Mouse (Mus musculus): Measurements from ENCODE around the gene Akr1b7. TPM values are rescaled to one million over a fixed set of nuclear protein-coding genes. Genes with fewer than 3 reads are reported as not detected.
"Not testable (repeated sequence)": the region's sequence is repeated elsewhere in the genome, so short reads cannot be mapped to it uniquely, and the experiment has no call there.

Akr1b7 gene
- polyA plus RNA-seq (2014; fragmentation: Nextera tagmentation; extraction: Ambion mirVana), result 0.24 TPM in 1 of 2 replicates, not detected in the other

DNA sequence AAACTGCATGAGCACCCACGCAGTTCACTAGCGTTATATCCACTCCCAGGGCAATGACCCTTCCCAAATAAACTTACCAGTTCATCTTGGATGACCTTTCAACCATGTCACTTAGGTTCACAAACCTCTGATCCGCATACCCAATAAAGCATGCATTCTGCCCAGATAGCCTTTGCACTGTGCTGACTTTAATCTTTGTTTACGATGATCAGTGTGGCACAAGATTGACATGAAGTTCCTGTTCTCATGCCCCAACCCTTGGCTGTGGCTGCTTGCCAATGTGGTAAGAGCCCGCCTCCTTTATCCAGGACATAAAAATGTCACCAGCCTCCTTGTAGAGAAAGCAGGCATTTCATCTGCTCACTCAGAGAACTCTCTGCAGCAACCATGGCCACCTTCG, at the start of gene Akr1b7:
TSS of gene Akr1b7 (plus strand) at position 312 of the 400 bp plus-strand sequence.
- H3K27me3 ChIP-seq (ENCODE audit: control insufficient read depth, insufficient read depth, low read length), result no peaks in the 10 kb centered on the region
- H3K9me3 ChIP-seq (ENCODE audit: control insufficient read depth, low read length), result no peaks in the 10 kb centered on the region
- H3K4me3 ChIP-seq (ENCODE audit: low read depth, low read length), result no peak within 1 kb of the TSS
- DNase-seq (ENCODE audit: low spot score) (no peak), ATAC-seq (ENCODE audit: insufficient read depth, low FRiP score, low TSS enrichment) (no peak)
- no peaks in the 10 kb centered on the region for H3K4me1 ChIP-seq (ENCODE audit: control insufficient read depth, insufficient read depth, low read length)
- H3K9ac ChIP-seq (ENCODE audit: low read length), result no peak within 1 kb of the TSS
- H3K4me2 ChIP-seq (ENCODE audit: low read depth), result no peak within 1 kb of the TSS
- no peaks in the 10 kb centered on the region for H3K36me3 ChIP-seq (ENCODE audit: control insufficient read depth, insufficient read depth, low read length)
- WGBS, result 88% methylated on average over 6 of the region's 6 CpGs
- H3K27ac ChIP-seq (ENCODE audit: low read depth, low read length), result no peak within 1 kb of the TSS

DNA sequence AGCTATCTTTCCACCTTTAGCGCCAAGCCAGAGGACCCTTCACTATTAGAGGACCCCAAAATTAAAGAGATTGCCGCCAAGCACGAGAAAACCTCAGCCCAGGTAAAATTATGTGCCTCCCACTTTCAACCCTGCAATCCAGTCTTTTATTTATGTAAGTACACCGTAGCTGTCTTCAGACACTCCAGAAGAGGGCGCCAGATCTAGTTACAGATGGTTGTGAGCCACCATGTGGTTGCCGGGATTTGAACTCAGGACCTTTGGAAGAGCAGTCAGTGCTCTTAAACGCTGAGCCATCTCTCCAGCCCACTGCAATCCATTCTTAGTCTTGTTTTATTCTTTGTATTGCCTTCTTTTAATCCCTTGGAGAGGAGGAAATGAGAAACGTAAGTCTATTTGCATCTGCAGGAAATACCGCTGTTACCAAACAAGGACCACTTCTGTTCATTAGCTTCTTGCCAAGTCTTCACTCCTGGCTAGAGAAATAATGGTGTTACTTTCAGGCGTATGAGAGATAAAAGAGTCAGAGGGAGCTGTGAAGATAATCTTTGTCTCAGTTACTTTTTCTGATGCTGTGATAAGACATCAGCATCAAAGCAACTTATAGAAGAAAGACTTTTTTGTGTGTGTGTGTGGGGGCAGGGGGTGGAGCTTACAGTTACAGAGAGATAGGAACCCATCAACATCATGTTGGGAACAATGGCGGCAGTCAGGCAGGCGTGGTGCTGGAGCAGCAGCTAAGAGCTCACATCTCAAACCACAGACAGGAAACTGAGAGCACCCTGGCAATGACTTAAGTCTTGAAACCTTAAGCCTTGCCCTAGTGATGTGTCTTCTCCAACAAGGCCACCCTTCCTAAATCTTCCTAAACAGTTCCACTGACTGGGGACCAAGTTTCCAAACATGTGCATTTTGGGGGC, 47.7 kb upstream of the Akr1b7 start:
- no peak overlapping the region for H3K9ac ChIP-seq (ENCODE audit: low read length)
- H3K4me3 ChIP-seq (ENCODE audit: low read depth, low read length), result no peak overlapping the region
- DNase-seq (ENCODE audit: low spot score) (no peak), ATAC-seq (ENCODE audit: insufficient read depth, low FRiP score, low TSS enrichment) (no peak)
- H3K36me3 ChIP-seq (ENCODE audit: control insufficient read depth, insufficient read depth, low read length), result no peaks in the 10 kb centered on the region
- 83% methylated on average over 12 of the region's 12 CpGs for WGBS
- H3K9me3 ChIP-seq (ENCODE audit: control insufficient read depth, low read length), result no peaks in the 10 kb centered on the region
- H3K4me2 ChIP-seq (ENCODE audit: low read depth), result no peak overlapping the region
- no peak overlapping the region for H3K27ac ChIP-seq (ENCODE audit: low read depth, low read length)
- H3K27me3 ChIP-seq (ENCODE audit: control insufficient read depth, insufficient read depth, low read length), result no peaks in the 10 kb centered on the region
- no peaks in the 10 kb centered on the region for H3K4me1 ChIP-seq (ENCODE audit: control insufficient read depth, insufficient read depth, low read length)

DNA sequence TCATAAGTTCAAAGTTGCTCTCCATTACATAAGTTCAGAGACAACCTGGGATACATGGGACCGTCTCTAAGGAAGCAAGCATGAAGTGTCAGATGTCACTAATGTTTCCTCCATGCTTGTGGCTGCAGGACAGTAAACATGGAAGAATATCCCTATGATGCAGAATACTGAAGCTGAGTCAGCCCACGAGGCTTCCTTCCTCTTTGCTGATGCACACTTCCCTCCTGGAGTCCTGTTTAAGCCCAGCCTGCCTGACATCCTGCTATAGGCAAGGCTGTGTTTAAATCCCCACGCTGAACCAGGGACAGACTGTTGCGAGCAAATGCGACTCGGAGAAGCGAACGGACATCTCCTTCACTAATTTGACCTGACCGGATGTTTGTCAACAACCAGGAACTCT, 44.1 kb upstream of the Akr1b7 start:
- no peaks in the 10 kb centered on the region for H3K9me3 ChIP-seq (ENCODE audit: control insufficient read depth, low read length)
- H3K4me1 ChIP-seq (ENCODE audit: control insufficient read depth, insufficient read depth, low read length), result no peaks in the 10 kb centered on the region
- H3K27me3 ChIP-seq (ENCODE audit: control insufficient read depth, insufficient read depth, low read length), result no peaks in the 10 kb centered on the region
- no peak overlapping the region for H3K4me2 ChIP-seq (ENCODE audit: low read depth)
- 84% methylated on average over 9 of the region's 9 CpGs for WGBS
- no peaks in the 10 kb centered on the region for H3K36me3 ChIP-seq (ENCODE audit: control insufficient read depth, insufficient read depth, low read length)
- H3K4me3 ChIP-seq (ENCODE audit: low read depth, low read length), result no peak overlapping the region
- no peak overlapping the region for H3K9ac ChIP-seq (ENCODE audit: low read length)
- no peak overlapping the region for H3K27ac ChIP-seq (ENCODE audit: low read depth, low read length)
- ATAC-seq (ENCODE audit: insufficient read depth, low FRiP score, low TSS enrichment) (no peak), DNase-seq (ENCODE audit: low spot score) (no peak)

DNA sequence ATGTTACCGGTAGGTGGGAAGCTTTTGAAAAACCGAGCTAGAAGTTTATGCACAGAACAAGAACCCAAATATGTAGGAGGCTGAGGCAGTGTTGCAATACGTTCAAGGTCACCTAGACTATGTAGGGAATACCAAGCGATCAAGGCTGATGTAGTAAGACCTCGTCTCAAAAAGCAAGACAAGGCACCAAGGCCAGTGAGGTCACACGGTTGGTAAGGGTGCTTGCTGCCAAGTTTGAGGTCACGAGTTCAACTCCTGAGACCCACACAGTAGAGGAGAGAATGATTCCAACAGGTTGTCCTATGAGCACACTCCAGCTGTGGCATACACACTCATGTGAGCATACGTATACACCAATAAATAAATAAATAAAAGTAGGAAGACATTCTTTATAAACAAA, 42.1 kb upstream of the Akr1b7 start:
- Histone ChIP-seq H3K36me3 (ENCODE audit: control insufficient read depth, insufficient read depth, low read length) (no peaks in the 10 kb centered on the region), H3K9me3 (ENCODE audit: control insufficient read depth, low read length) (no peaks in the 10 kb centered on the region), H3K4me1 (ENCODE audit: control insufficient read depth, insufficient read depth, low read length) (no peaks in the 10 kb centered on the region), H3K27ac (ENCODE audit: low read depth, low read length) (no peak overlapping the region), H3K4me3 (ENCODE audit: low read depth, low read length) (no peak overlapping the region), H3K27me3 (ENCODE audit: control insufficient read depth, insufficient read depth, low read length) (no peaks in the 10 kb centered on the region), H3K9ac (ENCODE audit: low read length) (no peak overlapping the region), H3K4me2 (ENCODE audit: low read depth) (no peak overlapping the region)
- 80% methylated on average over 8 of the region's 8 CpGs for WGBS
- no peak for ATAC-seq (ENCODE audit: insufficient read depth, low FRiP score, low TSS enrichment)
- DNase-seq (ENCODE audit: low spot score), result no peak

DNA sequence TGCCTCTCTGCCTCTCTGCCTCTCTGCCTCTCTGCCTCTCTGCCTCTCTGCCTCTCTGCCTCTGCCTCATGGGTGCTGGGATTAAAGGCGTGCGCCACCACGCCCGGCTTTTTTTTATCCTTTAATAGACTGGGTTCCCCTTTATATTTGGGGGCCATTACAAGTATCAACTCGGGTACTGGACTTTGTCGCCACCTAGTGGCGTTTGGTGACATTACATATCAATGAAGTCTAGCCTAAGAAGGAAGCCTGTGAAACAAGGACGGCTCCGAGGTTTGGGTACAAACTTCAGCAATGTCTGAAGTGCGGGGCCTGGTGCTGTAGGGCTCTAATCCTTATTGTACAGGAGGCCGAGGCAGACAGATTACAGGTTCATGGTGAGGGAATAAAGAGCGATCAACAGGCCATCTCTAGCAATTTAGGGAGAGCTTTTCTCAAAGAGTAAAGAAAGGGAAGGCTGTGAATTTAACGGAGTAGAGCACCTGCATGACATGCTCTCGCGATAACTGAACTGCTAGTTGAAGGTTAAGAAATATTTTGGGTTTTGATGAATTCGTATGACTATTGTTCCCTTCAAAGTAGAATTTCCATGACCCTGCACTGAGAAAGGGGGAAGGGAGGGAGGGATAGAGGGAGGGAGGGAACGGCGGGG, 40.3 kb upstream of the Akr1b7 start:
- WGBS, result 28% methylated on average over 18 of the region's 18 CpGs
- Histone ChIP-seq H3K4me1 (ENCODE audit: control insufficient read depth, insufficient read depth, low read length) (no peaks in the 10 kb centered on the region), H3K4me2 (ENCODE audit: low read depth) (peak overlapping the region; percentile 22; the same call in 1 of the 2 replicates), H3K36me3 (ENCODE audit: control insufficient read depth, insufficient read depth, low read length) (no peaks in the 10 kb centered on the region), H3K9me3 (ENCODE audit: control insufficient read depth, low read length) (no peaks in the 10 kb centered on the region), H3K27ac (ENCODE audit: low read depth, low read length) (no peak overlapping the region), H3K9ac (ENCODE audit: low read length) (no peak overlapping the region; the same call in 1 of the 2 replicates), H3K4me3 (ENCODE audit: low read depth, low read length) (no peak overlapping the region), H3K27me3 (ENCODE audit: control insufficient read depth, insufficient read depth, low read length) (no peaks in the 10 kb centered on the region)
- no peak for ATAC-seq (ENCODE audit: insufficient read depth, low FRiP score, low TSS enrichment)
- DNase-seq (ENCODE audit: low spot score), result peak; percentile 72

DNA sequence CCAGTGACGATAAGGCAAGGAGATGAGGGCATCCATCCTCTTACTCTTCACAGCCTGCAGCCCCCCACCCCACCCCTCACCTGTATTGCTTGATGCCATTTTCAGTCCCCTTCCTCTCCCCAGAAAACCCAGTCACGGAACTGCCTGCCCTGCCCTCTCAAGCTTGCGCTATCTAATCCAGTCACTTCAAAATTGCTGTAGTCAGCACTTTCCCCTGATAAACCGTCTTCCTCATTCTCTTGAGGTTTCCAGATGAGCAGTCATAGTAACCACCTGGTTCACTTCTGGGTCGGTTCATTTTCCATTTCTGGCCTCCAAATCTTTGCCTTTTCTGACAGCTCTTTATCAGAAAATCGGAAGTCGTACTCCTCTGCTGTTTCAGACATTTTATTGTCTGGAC, 38.3 kb upstream of the Akr1b7 start:
- no peaks in the 10 kb centered on the region for H3K9me3 ChIP-seq (ENCODE audit: control insufficient read depth, low read length)
- no peak for DNase-seq (ENCODE audit: low spot score)
- H3K4me2 ChIP-seq (ENCODE audit: low read depth), result no peak overlapping the region
- no peak overlapping the region for H3K9ac ChIP-seq (ENCODE audit: low read length)
- no peak overlapping the region for H3K27ac ChIP-seq (ENCODE audit: low read depth, low read length)
- 89% methylated on average over 7 of the region's 7 CpGs for WGBS
- H3K27me3 ChIP-seq (ENCODE audit: control insufficient read depth, insufficient read depth, low read length), result no peaks in the 10 kb centered on the region
- no peak overlapping the region for H3K4me3 ChIP-seq (ENCODE audit: low read depth, low read length)
- no peaks in the 10 kb centered on the region for H3K4me1 ChIP-seq (ENCODE audit: control insufficient read depth, insufficient read depth, low read length)
- no peak for ATAC-seq (ENCODE audit: insufficient read depth, low FRiP score, low TSS enrichment)
- H3K36me3 ChIP-seq (ENCODE audit: control insufficient read depth, insufficient read depth, low read length), result no peaks in the 10 kb centered on the region

DNA sequence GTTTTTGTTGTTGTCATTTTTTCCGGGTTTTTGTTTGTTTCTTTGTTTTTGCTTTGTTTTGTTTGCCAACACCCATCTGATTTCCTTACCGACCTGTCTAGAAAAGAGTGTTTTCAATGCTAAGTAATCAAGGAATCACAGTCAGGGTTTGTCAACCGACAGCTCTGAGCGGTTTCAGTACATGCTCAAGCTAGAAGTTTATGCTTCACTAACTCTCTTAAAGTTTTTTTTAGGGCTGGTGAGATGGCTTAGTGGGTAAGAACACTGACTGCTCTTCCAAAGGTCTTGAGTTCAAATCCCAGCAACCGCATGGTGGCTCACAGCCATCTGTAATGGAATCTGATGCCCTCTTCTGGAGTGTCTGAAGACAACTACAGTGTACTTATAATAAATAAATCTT, 36.2 kb upstream of the Akr1b7 start:
- not testable (repeated sequence) for DNase-seq (ENCODE audit: low spot score); H3K4me1 ChIP-seq (ENCODE audit: control insufficient read depth, insufficient read depth, low read length); H3K27ac ChIP-seq (ENCODE audit: low read depth, low read length); H3K9ac ChIP-seq (ENCODE audit: low read length); H3K9me3 ChIP-seq (ENCODE audit: control insufficient read depth, low read length); H3K27me3 ChIP-seq (ENCODE audit: control insufficient read depth, insufficient read depth, low read length); H3K4me2 ChIP-seq (ENCODE audit: low read depth); ATAC-seq (ENCODE audit: insufficient read depth, low FRiP score, low TSS enrichment); H3K36me3 ChIP-seq (ENCODE audit: control insufficient read depth, insufficient read depth, low read length); H3K4me3 ChIP-seq (ENCODE audit: low read depth, low read length)
- WGBS, result 83% methylated on average over 5 of the region's 5 CpGs

DNA sequence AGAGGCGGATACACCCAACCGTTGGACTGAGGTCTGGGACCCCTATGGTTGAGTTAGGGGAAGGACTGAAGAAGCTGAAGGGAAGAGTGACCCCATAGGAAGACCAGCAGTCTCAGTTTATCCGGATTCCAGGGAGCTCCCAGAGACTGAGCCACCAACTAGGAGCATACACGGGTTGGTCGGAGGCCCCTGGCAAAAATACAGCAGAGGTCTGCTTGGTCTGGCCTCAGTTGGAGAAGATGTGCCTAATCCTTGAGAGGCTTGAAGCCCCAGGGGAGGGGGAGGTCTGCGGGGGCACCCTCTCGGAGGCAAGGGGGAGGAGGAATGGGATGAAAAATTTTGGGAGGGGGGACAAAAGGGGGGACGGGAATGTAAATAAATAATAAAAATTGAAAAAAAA, 28.7 kb upstream of the Akr1b7 start:
- ATAC-seq (ENCODE audit: insufficient read depth, low FRiP score, low TSS enrichment) (no peak), DNase-seq (ENCODE audit: low spot score) (no peak)
- 50% methylated on average over 8 of the region's 8 CpGs for WGBS
- no peak overlapping the region for H3K27ac ChIP-seq (ENCODE audit: low read depth, low read length)
- H3K27me3 ChIP-seq (ENCODE audit: control insufficient read depth, insufficient read depth, low read length), result no peaks in the 10 kb centered on the region
- no peaks in the 10 kb centered on the region for H3K9me3 ChIP-seq (ENCODE audit: control insufficient read depth, low read length)
- H3K9ac ChIP-seq (ENCODE audit: low read length), result no peak overlapping the region
- no peak overlapping the region for H3K4me2 ChIP-seq (ENCODE audit: low read depth)
- 0 out of 2 replicates have a peak, but pooled peaks cover 7% of the 10 kb centered on the region for H3K4me1 ChIP-seq (ENCODE audit: control insufficient read depth, insufficient read depth, low read length)
- H3K36me3 ChIP-seq (ENCODE audit: control insufficient read depth, insufficient read depth, low read length), result no peaks in the 10 kb centered on the region
- H3K4me3 ChIP-seq (ENCODE audit: low read depth, low read length), result no peak overlapping the region

All from neural tube, embryonic 11.5 days (tissue).